Mouse (Mus musculus) megakaryocyte, adult 5-6 weeks (primary cell): ENCODE results near the gene Ski. TPM values are rescaled to one million over a fixed set of nuclear protein-coding genes. Genes with fewer than 3 reads are reported as not detected.

Experiments used
- ATAC-seq: 2 replicates; pipeline ENCODE4 v1.8.0; 2016; ENCODE audit warnings: mild to moderate bottlenecking, inconsistent platforms; ENCODE audit not compliant: poor library complexity, severe bottlenecking
- total RNA-seq, 2 experiments: library from RNA; stranded (forward) in 1 of 2; stranded (reverse) in 1 of 2; fragments of 153-499, 151-499 nt in 1 of 2; fragments of 221-1000, 200-1000 nt in 1 of 2; gene quantifications; 2 replicates each; pipeline versions ENCODE4 v1.2.3 to v1.2.4; 2015 to 2017

The Ski gene
- total RNA-seq, 2 experiments from 2014 or later, result 12.4 to 42.9 TPM

GRCm38 (mm10) chr4:155135909-155136585 is 86.3 kb downstream of the Ski start:
- ATAC-seq, result no peak

GRCm38 (mm10) chr4:155134686-155135172 is 87.7 kb downstream of the Ski start:
- peak; percentile 32; the same call in 1 of the 2 replicates for ATAC-seq

GRCm38 (mm10) chr4:155133658-155134417 is 88.6 kb downstream of the Ski start:
- ATAC-seq, result no peak

GRCm38 (mm10) chr4:155133188-155133587 is 89.2 kb downstream of the Ski start:
- ATAC-seq, result 0 out of 2 replicates have a peak, but pooled peaks have one; percentile 28

GRCm38 (mm10) chr4:155130616-155131015 is 91.8 kb downstream of the Ski start:
- no peak for ATAC-seq

- no peak for ATAC-seq
These were observed 92.4 kb downstream of the Ski start for GRCm38 (mm10) chr4:155129996-155130395.

GRCm38 (mm10) chr4:155129132-155129917 is 93.1 kb downstream of the Ski start:
- peak; percentile 75 for ATAC-seq

GRCm38 (mm10) chr4:155128411-155128810 is 94.0 kb downstream of the Ski start:
- ATAC-seq, result no peak

GRCm38 (mm10) chr4:155126602-155127372 is 95.6 kb downstream of the Ski start:
- ATAC-seq, result peak; percentile 13; the same call in 1 of the 2 replicates

GRCm38 (mm10) chr4:155126194-155126593 is 96.2 kb downstream of the Ski start:
- ATAC-seq, result no peak

GRCm38 (mm10) chr4:155125310-155125709 is 97.1 kb downstream of the Ski start:
- no peak for ATAC-seq

- ATAC-seq, result no peak
These were observed 98.4 kb downstream of the Ski start for GRCm38 (mm10) chr4:155123868-155124534.

GRCm38 (mm10) chr4:155122444-155123040 is 99.8 kb downstream of the Ski start:
- no peak for ATAC-seq

- no peak for ATAC-seq
These were observed 100.4 kb downstream of the Ski start for GRCm38 (mm10) chr4:155121915-155122443.

GRCm38 (mm10) chr4:155121222-155121621 is 101.2 kb downstream of the Ski start:
- ATAC-seq, result no peak

- ATAC-seq, result peak; percentile 1; the same call in 1 of the 2 replicates
These were observed 101.8 kb downstream of the Ski start for GRCm38 (mm10) chr4:155120583-155120982.

GRCm38 (mm10) chr4:155120038-155120437 is 102.4 kb downstream of the Ski start:
- no peak for ATAC-seq

- no peak for ATAC-seq
These were observed 104.1 kb downstream of the Ski start for GRCm38 (mm10) chr4:155118278-155118677.

GRCm38 (mm10) chr4:155117396-155117978 is 104.9 kb downstream of the Ski start:
- 0 out of 2 replicates have a peak, but pooled peaks have one; percentile 16 for ATAC-seq
